Mouse (Mus musculus) stomach, embryonic 14.5 days (tissue): ENCODE results near the gene C1ql1. TPM values are rescaled to one million over a fixed set of nuclear protein-coding genes. Genes with fewer than 3 reads are reported as not detected.
A peak's percentile ranks its signal among the peaks of the same experiment; 100 is the strongest.

ENCODE experiments used
- ATAC-seq: fragments of 200-750 bp; cut with Nextera tagmentation; 2 replicates; pipeline ENCODE4 v1.8.0; 2017; ENCODE audit warnings: low read depth, moderate TSS enrichment; ENCODE audit not compliant: insufficient number of reproducible peaks, insufficient read depth, low FRiP score
- H3K27ac ChIP-seq: fragments of 300-500 bp; sonication (generic); 2 replicates; pipeline ENCODE4 v1.5.1; 2014; ENCODE audit warnings: mild to moderate bottlenecking, low read length, moderate library complexity, mixed read lengths
- H3K27me3 ChIP-seq: fragments of 300-500 bp; sonication (generic); 2 replicates; pipeline ENCODE4 v1.6.1; 2014; ENCODE audit warnings: low read length, control low read depth, mixed read lengths; ENCODE audit not compliant: control insufficient read depth, insufficient read depth
- H3K36me3 ChIP-seq: fragments of 300-500 bp; sonication (generic); 2 replicates; pipeline ENCODE4 v1.6.1; 2014; ENCODE audit warnings: mild to moderate bottlenecking, control low read depth, low read length, moderate library complexity, mixed read lengths; ENCODE audit not compliant: control insufficient read depth, insufficient read depth
- H3K4me1 ChIP-seq: fragments of 300-500 bp; sonication (generic); 2 replicates; pipeline ENCODE4 v1.6.1; 2014; ENCODE audit warnings: low read length, control low read depth, mixed read lengths; ENCODE audit not compliant: control insufficient read depth, insufficient read depth
- H3K4me2 ChIP-seq: fragments of 300-500 bp; sonication (generic); replicated peaks from 2 replicates; pipeline ENCODE4 v1.6.1; 2014; ENCODE audit warnings: low read depth, low read length, control low read depth
- H3K4me3 ChIP-seq: fragments of 300-500 bp; sonication (generic); 2 replicates; pipeline ENCODE4 v1.5.1; 2014; ENCODE audit warnings: low read depth, low read length, control low read depth
- H3K9ac ChIP-seq: fragments of 300-500 bp; sonication (generic); replicated peaks from 2 replicates; pipeline ENCODE4 v1.6.1; 2014; ENCODE audit warnings: low read depth, mild to moderate bottlenecking, control low read depth, low read length, moderate library complexity, mixed read lengths
- H3K9me3 ChIP-seq: fragments of 300-500 bp; sonication (generic); 2 replicates; pipeline ENCODE4 v1.6.1; 2016; ENCODE audit warnings: low read depth, low read length, control low read depth; ENCODE audit not compliant: control insufficient read depth
- WGBS: fragments of 180-500 bp; shearing (Covaris S2); extraction: QIAGEN DNeasy Blood & Tissue Kit; methylation state at CpG from one replicate; pipeline ENCODE4 v1.1.7; 2014; 5-methylcytosine and 5-hydroxymethylcytosine counted together
- polyA plus RNA-seq: library from polyadenylated mRNA; unstranded; fragments of >200 nt; fragmentation: Nextera tagmentation; extraction: Ambion mirVana; gene quantifications from 2 replicates; pipeline ENCODE4 v1.2.1, GENCODE M21; 2014

The C1ql1 gene
- polyA plus RNA-seq, 1 experiment from 2014 or later: 9.4 TPM

DNA sequence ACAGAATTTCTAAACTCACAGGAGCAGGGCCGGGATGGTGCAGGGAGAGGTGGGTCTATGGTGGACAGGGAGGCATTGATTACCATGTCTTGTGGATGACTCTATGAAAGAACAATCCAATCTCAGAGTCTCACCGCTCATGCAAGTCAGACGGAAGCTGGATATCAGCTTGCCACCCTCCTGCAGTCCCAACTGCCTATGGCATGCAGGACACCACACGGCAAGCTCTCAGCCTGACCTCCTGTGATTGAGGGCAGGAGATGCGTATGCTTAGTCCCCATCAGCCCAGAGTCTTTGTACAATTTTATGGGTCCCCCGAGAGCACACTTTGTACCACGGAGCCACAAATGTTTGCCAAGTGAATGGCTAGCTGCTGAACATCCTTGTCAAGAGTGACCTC is 42.8 kb downstream of the C1ql1 start:
- H3K4me2 ChIP-seq: no peak overlapping the region
- H3K36me3 ChIP-seq: peaks cover 31% of the 10 kb centered on the region
- no peak for ATAC-seq
- WGBS: 67% methylated on average over 7 of the region's 7 CpGs
- H3K9ac ChIP-seq: no peak overlapping the region
- no peak overlapping the region for H3K4me3 ChIP-seq
- H3K4me1 ChIP-seq: no peaks in the 10 kb centered on the region
- H3K27me3 ChIP-seq: no peaks in the 10 kb centered on the region
- no peaks in the 10 kb centered on the region for H3K9me3 ChIP-seq
- H3K27ac ChIP-seq: no peak overlapping the region

DNA sequence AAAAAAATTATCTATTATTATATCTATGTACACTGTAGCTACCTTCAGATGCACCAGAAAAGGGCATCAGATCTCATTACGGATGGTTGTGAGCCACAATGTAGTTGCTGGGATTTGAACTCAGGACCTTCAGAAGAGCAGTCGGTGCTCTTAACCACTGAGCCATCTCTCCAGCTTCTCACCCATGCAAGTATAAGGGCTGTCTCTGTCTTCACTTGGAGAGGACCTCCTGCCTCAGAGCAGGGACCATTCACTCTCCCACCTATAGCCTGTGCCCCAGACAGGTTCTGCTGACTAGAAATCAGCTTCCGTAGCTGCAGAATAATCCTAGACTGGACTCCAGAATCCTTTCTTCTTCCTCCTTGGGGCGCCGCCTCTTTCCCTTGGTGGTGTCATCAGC is 44.4 kb downstream of the C1ql1 start:
- Histone ChIP-seq H3K36me3 (peaks cover 17% of the 10 kb centered on the region; the same call in 1 of the 2 replicates), H3K4me2 (no peak overlapping the region), H3K9ac (no peak overlapping the region), H3K27ac (no peak overlapping the region), H3K4me3 (no peak overlapping the region), H3K4me1 (no peaks in the 10 kb centered on the region), H3K9me3 (no peaks in the 10 kb centered on the region), H3K27me3 (no peaks in the 10 kb centered on the region)
- no peak for ATAC-seq
- WGBS: 83% methylated on average over 5 of the region's 5 CpGs

DNA sequence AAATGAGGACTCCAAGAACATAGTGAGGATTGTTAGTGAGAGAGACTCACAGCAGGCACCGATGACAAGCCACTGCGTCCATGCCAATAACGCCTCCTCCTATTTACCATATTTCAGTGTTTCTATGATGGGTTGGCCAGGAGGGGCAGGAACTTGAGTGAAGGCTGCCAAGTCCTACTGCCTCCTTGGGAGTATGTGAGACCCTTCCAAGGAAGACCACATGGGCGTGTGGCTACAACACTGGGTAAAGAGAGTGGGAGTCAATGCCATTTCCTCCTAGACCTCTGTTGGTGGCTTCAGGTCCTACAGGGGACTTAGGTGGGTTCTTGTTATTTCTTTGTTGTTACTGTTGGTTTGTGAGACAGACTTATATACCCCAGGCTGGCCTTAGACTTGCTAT is 45.3 kb downstream of the C1ql1 start:
- no peak overlapping the region for H3K4me2 ChIP-seq
- ATAC-seq: no peak

DNA sequence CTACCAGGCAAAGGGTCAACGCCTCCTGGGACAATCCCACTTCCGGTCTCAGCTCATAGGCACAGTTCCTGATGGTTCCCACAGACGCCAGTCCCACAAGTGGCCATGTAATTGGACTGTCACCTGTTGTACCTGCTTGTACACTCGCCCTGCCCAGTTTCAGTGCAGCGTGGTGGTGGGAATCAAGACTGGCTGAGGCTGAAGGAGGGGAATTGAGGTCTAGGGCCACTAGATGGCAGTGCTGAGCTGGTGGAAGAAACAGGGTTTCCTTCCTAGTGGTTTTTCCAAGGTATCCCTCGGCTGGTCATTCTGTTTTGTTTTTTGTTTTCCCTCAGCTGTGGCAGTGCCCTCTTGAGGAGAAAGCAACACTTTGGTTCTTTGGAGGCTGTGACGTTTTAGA is 45.7 kb downstream of the C1ql1 start, which contains the start of gene Gfap:
TSS of gene Gfap (minus strand) at position 150 of the 400 bp plus-strand sequence.
- peak; percentile 29; the same call in 1 of the 2 replicates for ATAC-seq
- Histone ChIP-seq H3K9me3 (no peaks in the 10 kb centered on the region), H3K9ac (no peak within 1 kb of the TSS), H3K36me3 (peaks cover 7% of the 10 kb centered on the region; the same call in 1 of the 2 replicates), H3K4me3 (no peak within 1 kb of the TSS), H3K4me1 (no peaks in the 10 kb centered on the region), H3K27ac (no peak within 1 kb of the TSS), H3K4me2 (no peak within 1 kb of the TSS), H3K27me3 (no peaks in the 10 kb centered on the region)
- 12% methylated on average over 7 of the region's 7 CpGs for WGBS

More for the DNA sequence above, 45.3 kb downstream of the C1ql1 start:
- H3K4me3 ChIP-seq: no peak overlapping the region
- no peaks in the 10 kb centered on the region for H3K9me3 ChIP-seq
- H3K4me1 ChIP-seq: no peaks in the 10 kb centered on the region
- H3K27ac ChIP-seq: no peak overlapping the region
- no peaks in the 10 kb centered on the region for H3K27me3 ChIP-seq
- peaks cover 9% of the 10 kb centered on the region; the same call in 1 of the 2 replicates for H3K36me3 ChIP-seq
- no peak overlapping the region for H3K9ac ChIP-seq
- WGBS: 69% methylated on average over 4 of the region's 4 CpGs

DNA sequence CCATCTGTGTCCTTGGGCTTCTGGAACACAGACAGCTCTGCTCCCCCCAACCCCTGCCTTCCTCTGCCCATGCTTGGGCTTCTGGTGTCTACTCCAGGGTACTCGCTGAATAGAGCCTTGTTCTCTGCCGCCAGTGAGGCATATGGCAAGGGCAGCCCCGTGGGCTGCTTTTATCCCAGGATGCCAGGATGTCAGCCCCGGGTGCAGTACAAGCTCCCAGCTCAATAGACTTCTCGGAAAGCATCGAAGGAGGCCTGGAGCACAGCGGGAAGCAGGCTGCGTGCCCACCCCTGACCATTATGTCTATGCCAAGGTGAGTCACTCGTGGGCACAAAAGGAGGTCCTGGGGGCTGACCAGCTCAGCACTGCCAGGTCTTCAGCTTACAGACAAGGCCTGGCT is 48.1 kb downstream of the C1ql1 start:
- Histone ChIP-seq H3K27ac (no peak overlapping the region), H3K9ac (no peak overlapping the region), H3K4me3 (no peak overlapping the region), H3K36me3 (no peaks in the 10 kb centered on the region), H3K27me3 (no peaks in the 10 kb centered on the region), H3K4me1 (0 out of 2 replicates have a peak, but pooled peaks cover 1% of the 10 kb centered on the region), H3K4me2 (no peak overlapping the region), H3K9me3 (no peaks in the 10 kb centered on the region)
- ATAC-seq: no peak
- 74% methylated on average over 9 of the region's 9 CpGs for WGBS

DNA sequence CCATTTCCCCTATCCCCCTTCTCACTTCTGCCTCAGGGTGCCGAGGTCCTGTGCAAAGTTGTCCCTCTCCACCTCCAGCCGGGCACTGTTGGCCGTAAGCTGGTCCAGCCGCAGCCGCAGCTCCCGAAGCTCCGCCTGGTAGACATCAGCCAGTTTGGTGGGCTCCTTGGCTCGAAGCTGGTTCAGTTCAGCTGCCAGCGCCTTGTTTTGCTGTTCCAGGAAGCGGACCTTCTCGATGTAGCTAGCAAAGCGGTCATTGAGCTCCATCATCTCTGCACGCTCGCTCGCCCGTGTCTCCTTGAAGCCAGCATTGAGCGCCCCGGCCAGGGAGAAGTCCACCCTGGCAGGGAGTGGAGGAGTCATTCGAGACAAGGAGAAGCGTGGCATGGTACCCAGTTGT is 49.8 kb downstream of the C1ql1 start:
- no peak overlapping the region for H3K4me3 ChIP-seq
- 0 out of 2 replicates have a peak, but pooled peaks cover 3% of the 10 kb centered on the region for H3K4me1 ChIP-seq
- H3K9ac ChIP-seq: no peak overlapping the region
- no peaks in the 10 kb centered on the region for H3K9me3 ChIP-seq
- H3K4me2 ChIP-seq: no peak overlapping the region
- WGBS: 77% methylated on average over 20 of the region's 20 CpGs
- no peak for ATAC-seq
- H3K36me3 ChIP-seq: no peaks in the 10 kb centered on the region
- no peaks in the 10 kb centered on the region for H3K27me3 ChIP-seq
- H3K27ac ChIP-seq: no peak overlapping the region

DNA sequence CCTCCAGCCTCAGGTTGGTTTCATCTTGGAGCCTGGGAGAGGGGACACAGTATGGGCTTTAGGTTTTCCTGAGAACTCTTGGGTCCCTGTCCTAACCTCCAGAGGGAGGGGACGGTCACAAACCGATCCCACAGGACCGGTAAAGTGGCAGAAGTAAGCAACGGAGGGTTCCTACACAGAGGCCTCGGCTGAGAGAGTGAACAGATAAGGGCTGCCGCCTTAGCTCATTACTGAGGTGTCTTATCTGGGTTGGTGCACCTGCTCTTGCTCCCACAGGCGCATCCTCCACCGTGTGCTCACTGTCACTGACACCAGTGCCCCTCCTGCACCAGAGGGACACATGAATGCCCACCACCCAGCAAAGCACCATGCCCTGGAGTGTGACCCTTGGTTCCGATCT is 50.7 kb downstream of the C1ql1 start:
- 54% methylated on average over 9 of the region's 9 CpGs for WGBS
- H3K36me3 ChIP-seq: no peaks in the 10 kb centered on the region
- no peaks in the 10 kb centered on the region for H3K9me3 ChIP-seq
- no peak overlapping the region for H3K27ac ChIP-seq
- no peak overlapping the region for H3K4me2 ChIP-seq
- no peak overlapping the region for H3K9ac ChIP-seq
- 0 out of 2 replicates have a peak, but pooled peaks cover 3% of the 10 kb centered on the region for H3K4me1 ChIP-seq
- no peaks in the 10 kb centered on the region for H3K27me3 ChIP-seq
- ATAC-seq: peak; percentile 59; the same call in 1 of the 2 replicates
- no peak overlapping the region for H3K4me3 ChIP-seq

DNA sequence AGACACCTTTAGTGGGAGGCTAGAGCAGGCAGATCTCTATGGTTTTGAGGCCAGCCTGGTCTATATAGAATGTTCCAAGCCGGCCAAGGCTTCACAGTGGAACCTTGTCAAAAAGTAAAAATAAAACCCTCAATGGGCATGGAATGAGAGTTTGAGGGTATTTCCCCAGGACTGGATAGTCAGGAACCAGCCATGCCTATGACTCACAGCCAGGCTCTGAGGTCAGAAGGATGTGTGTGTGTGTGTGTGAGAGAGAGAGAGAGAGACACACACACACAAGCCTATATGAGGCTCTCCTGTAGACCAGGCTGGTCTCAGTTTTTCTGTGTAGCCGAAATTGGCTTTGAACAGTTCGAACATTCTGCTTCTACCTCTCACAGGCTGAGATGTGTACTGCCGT is 51.8 kb downstream of the C1ql1 start:
- Histone ChIP-seq H3K36me3 (no peaks in the 10 kb centered on the region), H3K4me1 (0 out of 2 replicates have a peak, but pooled peaks cover 3% of the 10 kb centered on the region), H3K4me3 (no peak overlapping the region), H3K9me3 (no peaks in the 10 kb centered on the region), H3K9ac (no peak overlapping the region), H3K27ac (no peak overlapping the region), H3K27me3 (no peaks in the 10 kb centered on the region), H3K4me2 (no peak overlapping the region)
- WGBS: 92% methylated on average over 4 of the region's 4 CpGs
- no peak for ATAC-seq

DNA sequence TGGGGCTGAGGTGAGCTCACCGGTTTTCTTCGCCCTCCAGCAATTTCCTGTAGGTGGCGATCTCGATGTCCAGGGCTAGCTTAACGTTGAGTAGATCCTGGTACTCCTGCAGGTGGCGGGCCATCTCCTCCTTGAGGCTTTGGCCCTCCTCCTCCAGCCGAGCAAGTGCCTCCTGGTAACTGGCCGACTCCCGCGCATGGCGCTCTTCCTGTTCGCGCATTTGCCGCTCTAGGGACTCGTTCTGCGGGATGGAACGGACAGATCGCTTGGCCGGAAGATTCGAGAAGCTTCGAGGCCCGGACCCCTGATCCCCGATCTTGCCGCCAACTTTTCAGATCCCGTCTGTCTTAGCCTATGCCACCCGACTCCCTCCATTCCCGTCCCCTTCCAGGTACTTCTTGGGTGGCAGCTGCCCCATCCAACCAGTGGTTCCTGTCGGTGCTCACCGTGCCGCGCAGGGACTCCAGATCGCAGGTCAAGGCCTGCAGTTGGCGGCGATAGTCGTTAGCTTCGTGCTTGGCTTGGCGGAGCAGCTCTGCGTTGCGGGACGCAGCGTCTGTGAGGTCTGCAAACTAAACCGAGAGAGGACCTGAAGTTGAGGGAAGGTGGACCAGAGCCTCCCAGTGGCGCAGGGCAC is 53.4 kb downstream of the C1ql1 start:
- peak; percentile 76 for ATAC-seq
- WGBS: 4% methylated on average over 43 of the region's 43 CpGs

More for the DNA sequence above, 53.4 kb downstream of the C1ql1 start:
- Histone ChIP-seq H3K27ac (no peak overlapping the region), H3K9me3 (no peaks in the 10 kb centered on the region), H3K9ac (peak overlapping the region; percentile 45), H3K36me3 (no peaks in the 10 kb centered on the region), H3K4me1 (0 out of 2 replicates have a peak, but pooled peaks cover 3% of the 10 kb centered on the region), H3K4me3 (peak overlapping the region; percentile 34), H3K27me3 (no peaks in the 10 kb centered on the region), H3K4me2 (peak overlapping the region; percentile 72)
